Mouse (Mus musculus): Measurements from ENCODE around the gene Slit3.

The Slit3 gene

GRCm38 (mm10) chr11:35454191-35454725 lies 333.2 kb downstream of the Slit3 start:
- no peak for DNase-seq (ENCODE audit: low spot score in 2 of 2)

GRCm38 (mm10) chr11:35454781-35455180 lies 333.8 kb downstream of the Slit3 start:
- no peak for DNase-seq (ENCODE audit: low spot score in 2 of 2)

GRCm38 (mm10) chr11:35458068-35458467 lies 337.0 kb downstream of the Slit3 start:
- DNase-seq (ENCODE audit: low spot score in 2 of 2) = no peak

GRCm38 (mm10) chr11:35466701-35467100 lies 345.7 kb downstream of the Slit3 start:
- no peak for DNase-seq (ENCODE audit: low spot score in 2 of 2)

GRCm38 (mm10) chr11:35468847-35469246 lies 347.8 kb downstream of the Slit3 start:
- no peak for DNase-seq (ENCODE audit: low spot score in 2 of 2)

- DNase-seq (ENCODE audit: low spot score in 2 of 2) = no peak
Observed at GRCm38 (mm10) chr11:35469940-35470339, 348.9 kb downstream of the Slit3 start.

- DNase-seq (ENCODE audit: low spot score in 2 of 2) = no peak
Observed at GRCm38 (mm10) chr11:35470853-35471252, 349.8 kb downstream of the Slit3 start.

GRCm38 (mm10) chr11:35472842-35473616 lies 352.0 kb downstream of the Slit3 start:
- DNase-seq (ENCODE audit: low spot score in 2 of 2) = no peak

GRCm38 (mm10) chr11:35473617-35473996 lies 352.6 kb downstream of the Slit3 start:
- no peak for DNase-seq (ENCODE audit: low spot score in 2 of 2)

GRCm38 (mm10) chr11:35480146-35480545 lies 359.1 kb downstream of the Slit3 start:
- DNase-seq (ENCODE audit: low spot score in 2 of 2) = no peak

GRCm38 (mm10) chr11:35481611-35482363 lies 360.8 kb downstream of the Slit3 start:
- no peak for DNase-seq (ENCODE audit: low spot score in 2 of 2)

GRCm38 (mm10) chr11:35487966-35488365 lies 366.9 kb downstream of the Slit3 start:
- DNase-seq (ENCODE audit: low spot score in 2 of 2) = no peak

- DNase-seq (ENCODE audit: low spot score in 2 of 2) = no peak
Observed at GRCm38 (mm10) chr11:35491701-35492100, 370.7 kb downstream of the Slit3 start.

GRCm38 (mm10) chr11:35496874-35497273 lies 375.9 kb downstream of the Slit3 start:
- no peak for DNase-seq (ENCODE audit: low spot score in 2 of 2)

- no peak for DNase-seq (ENCODE audit: low spot score in 2 of 2)
Observed at GRCm38 (mm10) chr11:35497961-35498360, 376.9 kb downstream of the Slit3 start.

GRCm38 (mm10) chr11:35502128-35502527 lies 381.1 kb downstream of the Slit3 start:
- DNase-seq (ENCODE audit: low spot score in 2 of 2) = no peak

GRCm38 (mm10) chr11:35504051-35504450 lies 383.0 kb downstream of the Slit3 start:
- no peak for DNase-seq (ENCODE audit: low spot score in 2 of 2)

- no peak for DNase-seq (ENCODE audit: low spot score in 2 of 2)
Observed at GRCm38 (mm10) chr11:35504916-35505315, 383.9 kb downstream of the Slit3 start.

GRCm38 (mm10) chr11:35505316-35505715 lies 384.3 kb downstream of the Slit3 start:
- DNase-seq (ENCODE audit: low spot score in 2 of 2) = peak; percentile 34 to 39

GRCm38 (mm10) chr11:35505817-35506216 lies 384.8 kb downstream of the Slit3 start:
- DNase-seq (ENCODE audit: low spot score in 2 of 2) = no peak

GRCm38 (mm10) chr11:35507781-35508390 lies 386.9 kb downstream of the Slit3 start:
- no peak for DNase-seq (ENCODE audit: low spot score in 2 of 2)

GRCm38 (mm10) chr11:35512686-35513085 lies 391.7 kb downstream of the Slit3 start:
- DNase-seq (ENCODE audit: low spot score in 2 of 2) = no peak

All from natural killer cell, adult 2 months (primary cell).